Mouse (Mus musculus) stomach, embryonic 14.5 days (tissue): ENCODE results near the gene Nacc1. TPM values are rescaled to one million over a fixed set of nuclear protein-coding genes. Genes with fewer than 3 reads are reported as not detected.

ENCODE experiments used
- ATAC-seq: fragments of 200-750 bp; cut with Nextera tagmentation; 2 replicates; pipeline ENCODE4 v1.8.0; 2017; ENCODE audit warnings: low read depth, moderate TSS enrichment; ENCODE audit not compliant: insufficient number of reproducible peaks, insufficient read depth, low FRiP score
- H3K27ac ChIP-seq: fragments of 300-500 bp; sonication (generic); 2 replicates; pipeline ENCODE4 v1.5.1; 2014; ENCODE audit warnings: mild to moderate bottlenecking, low read length, moderate library complexity, mixed read lengths
- H3K27me3 ChIP-seq: fragments of 300-500 bp; sonication (generic); 2 replicates; pipeline ENCODE4 v1.6.1; 2014; ENCODE audit warnings: low read length, control low read depth, mixed read lengths; ENCODE audit not compliant: control insufficient read depth, insufficient read depth
- H3K36me3 ChIP-seq: fragments of 300-500 bp; sonication (generic); 2 replicates; pipeline ENCODE4 v1.6.1; 2014; ENCODE audit warnings: mild to moderate bottlenecking, control low read depth, low read length, moderate library complexity, mixed read lengths; ENCODE audit not compliant: control insufficient read depth, insufficient read depth
- H3K4me1 ChIP-seq: fragments of 300-500 bp; sonication (generic); 2 replicates; pipeline ENCODE4 v1.6.1; 2014; ENCODE audit warnings: low read length, control low read depth, mixed read lengths; ENCODE audit not compliant: control insufficient read depth, insufficient read depth
- H3K4me2 ChIP-seq: fragments of 300-500 bp; sonication (generic); replicated peaks from 2 replicates; pipeline ENCODE4 v1.6.1; 2014; ENCODE audit warnings: low read depth, low read length, control low read depth
- H3K4me3 ChIP-seq: fragments of 300-500 bp; sonication (generic); 2 replicates; pipeline ENCODE4 v1.5.1; 2014; ENCODE audit warnings: low read depth, low read length, control low read depth
- H3K9ac ChIP-seq: fragments of 300-500 bp; sonication (generic); replicated peaks from 2 replicates; pipeline ENCODE4 v1.6.1; 2014; ENCODE audit warnings: low read depth, mild to moderate bottlenecking, control low read depth, low read length, moderate library complexity, mixed read lengths
- H3K9me3 ChIP-seq: fragments of 300-500 bp; sonication (generic); 2 replicates; pipeline ENCODE4 v1.6.1; 2016; ENCODE audit warnings: low read depth, low read length, control low read depth; ENCODE audit not compliant: control insufficient read depth
- WGBS: fragments of 180-500 bp; shearing (Covaris S2); extraction: QIAGEN DNeasy Blood & Tissue Kit; methylation state at CpG from one replicate; pipeline ENCODE4 v1.1.7; 2014; 5-methylcytosine and 5-hydroxymethylcytosine counted together
- polyA plus RNA-seq: library from polyadenylated mRNA; unstranded; fragments of >200 nt; fragmentation: Nextera tagmentation; extraction: Ambion mirVana; gene quantifications from 2 replicates; pipeline ENCODE4 v1.2.1, GENCODE M21; 2014

The Nacc1 gene
- polyA plus RNA-seq, 1 experiment from 2014 or later = 25.7 TPM

DNA sequence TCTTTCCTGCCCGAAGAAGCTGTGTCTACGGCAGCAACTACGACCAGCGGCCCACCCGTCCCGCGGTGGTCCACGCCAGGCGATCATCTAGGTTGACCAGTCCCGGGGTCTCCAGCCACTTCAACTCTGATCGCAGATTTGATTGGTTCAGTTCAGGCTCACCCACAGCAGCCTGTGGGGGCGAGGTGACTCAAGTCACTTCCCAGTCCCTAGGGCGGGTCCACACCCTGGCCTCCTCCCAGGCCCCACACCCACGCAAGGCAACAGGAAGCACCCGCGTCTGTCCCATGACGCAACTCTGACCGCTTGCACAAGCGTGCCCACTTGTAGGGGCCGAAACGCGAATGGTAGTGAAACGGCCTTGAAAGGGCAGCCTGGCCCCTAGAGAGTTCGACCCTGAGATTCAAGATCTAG is 26.2 kb downstream of the Nacc1 start:
- H3K4me2 ChIP-seq = peak overlapping the region; percentile 66
- peaks cover 33% of the 10 kb centered on the region for H3K4me1 ChIP-seq
- no peaks in the 10 kb centered on the region for H3K36me3 ChIP-seq
- H3K27me3 ChIP-seq = no peaks in the 10 kb centered on the region
- WGBS = 2% methylated on average over 24 of the region's 24 CpGs
- peak; percentile 26; the same call in 1 of the 2 replicates for ATAC-seq
- peak overlapping the region; percentile 98 for H3K4me3 ChIP-seq
- peak overlapping the region; percentile 97 for H3K27ac ChIP-seq
- no peaks in the 10 kb centered on the region for H3K9me3 ChIP-seq
- peak overlapping the region; percentile 92 for H3K9ac ChIP-seq

- ATAC-seq = no peak
- WGBS = under 1% methylated on average over 20 of the region's 20 CpGs
- H3K9ac ChIP-seq = peak overlapping the region; percentile 92
- H3K9me3 ChIP-seq = no peaks in the 10 kb centered on the region
- H3K4me1 ChIP-seq = peaks cover 36% of the 10 kb centered on the region
- peak overlapping the region; percentile 97 for H3K27ac ChIP-seq
- peak overlapping the region; percentile 98 for H3K4me3 ChIP-seq
- H3K4me2 ChIP-seq = peak overlapping the region; percentile 66
- no peaks in the 10 kb centered on the region for H3K36me3 ChIP-seq
- H3K27me3 ChIP-seq = no peaks in the 10 kb centered on the region
Observed at GRCm38 (mm10) chr8:84660819-84661457, 26.7 kb downstream of the Nacc1 start.

GRCm38 (mm10) chr8:84659936-84660818 is 27.5 kb downstream of the Nacc1 start:
- Histone ChIP-seq H3K36me3 (no peaks in the 10 kb centered on the region), H3K4me3 (peak overlapping the region; percentile 98), H3K4me2 (peak overlapping the region; percentile 66), H3K27ac (peak overlapping the region; percentile 97), H3K4me1 (peaks cover 37% of the 10 kb centered on the region), H3K9me3 (no peaks in the 10 kb centered on the region), H3K9ac (peak overlapping the region; percentile 92), H3K27me3 (no peaks in the 10 kb centered on the region)
- WGBS = 2% methylated on average over 33 of the region's 33 CpGs
- ATAC-seq = no peak

- 67% methylated on average over 1 of the region's 1 CpGs for WGBS
- no peak overlapping the region for H3K4me2 ChIP-seq
Observed at GRCm38 (mm10) chr8:84658951-84659350, 28.7 kb downstream of the Nacc1 start.

DNA sequence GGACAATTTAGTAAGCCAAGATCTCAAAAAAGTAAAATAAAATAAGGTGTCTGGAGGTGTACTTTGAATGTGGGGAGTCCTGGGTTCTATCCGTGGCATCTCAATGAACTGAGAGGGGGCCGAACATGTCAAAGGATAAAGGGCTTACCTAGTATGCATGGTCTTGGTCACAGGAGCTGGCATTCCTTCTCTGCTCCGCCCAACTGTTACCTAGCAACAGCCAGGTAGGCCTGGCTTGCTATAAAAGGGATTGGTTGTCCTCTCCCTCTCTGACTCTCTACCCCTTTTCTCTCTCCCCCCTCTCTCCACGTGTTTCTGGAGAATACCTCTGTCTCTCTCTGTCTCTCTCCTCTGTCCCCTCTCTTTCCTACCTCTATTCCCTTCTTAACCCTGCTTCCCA is 30.0 kb downstream of the Nacc1 start:
- Histone ChIP-seq H3K4me3 (no peak overlapping the region), H3K27ac (peak overlapping the region; percentile 99; the same call in 1 of the 2 replicates), H3K4me2 (no peak overlapping the region; the same call in 1 of the 2 replicates), H3K36me3 (no peaks in the 10 kb centered on the region), H3K27me3 (no peaks in the 10 kb centered on the region), H3K4me1 (peaks cover 39% of the 10 kb centered on the region), H3K9me3 (no peaks in the 10 kb centered on the region), H3K9ac (no peak overlapping the region)
- ATAC-seq = no peak
- WGBS = 46% methylated on average over 4 of the region's 4 CpGs

More at GRCm38 (mm10) chr8:84658951-84659350, 28.7 kb downstream of the Nacc1 start:
- Histone ChIP-seq H3K4me1 (peaks cover 44% of the 10 kb centered on the region), H3K9me3 (no peaks in the 10 kb centered on the region), H3K27ac (peak overlapping the region; percentile 97), H3K4me3 (no peak overlapping the region), H3K36me3 (no peaks in the 10 kb centered on the region), H3K27me3 (no peaks in the 10 kb centered on the region), H3K9ac (no peak overlapping the region)
- ATAC-seq = no peak

DNA sequence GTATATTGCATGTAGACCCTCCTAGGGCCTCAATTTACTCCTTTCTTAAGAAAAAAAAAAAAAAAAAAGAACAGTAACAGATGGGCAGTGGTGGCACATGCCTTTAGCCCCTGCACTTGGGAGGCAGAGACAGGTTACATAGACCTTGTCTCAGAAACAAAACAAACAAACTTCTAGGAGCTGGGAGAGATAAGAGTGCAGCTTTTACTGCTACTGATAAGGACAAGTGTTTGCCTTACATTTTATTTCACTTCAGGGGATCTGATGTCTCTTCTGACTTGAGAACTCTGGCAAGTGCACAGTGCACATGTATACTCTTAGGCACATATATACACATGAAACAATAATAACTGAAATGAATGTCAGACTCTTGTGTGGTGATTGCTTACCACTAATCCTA is 30.5 kb downstream of the Nacc1 start:
- H3K4me3 ChIP-seq = peak overlapping the region; percentile 40; the same call in 1 of the 2 replicates
- H3K27me3 ChIP-seq = no peaks in the 10 kb centered on the region
- peak overlapping the region; percentile 99 for H3K27ac ChIP-seq
- no peaks in the 10 kb centered on the region for H3K36me3 ChIP-seq
- no peaks in the 10 kb centered on the region for H3K9me3 ChIP-seq
- H3K9ac ChIP-seq = no peak overlapping the region
- no peak for ATAC-seq
- peak overlapping the region; percentile 70 for H3K4me2 ChIP-seq
- peaks cover 39% of the 10 kb centered on the region for H3K4me1 ChIP-seq

GRCm38 (mm10) chr8:84656641-84657126 is 31.0 kb downstream of the Nacc1 start:
- H3K36me3 ChIP-seq = no peaks in the 10 kb centered on the region
- H3K9ac ChIP-seq = peak overlapping the region; percentile 60
- under 1% methylated on average over 23 of the region's 23 CpGs for WGBS
- H3K4me1 ChIP-seq = peaks cover 39% of the 10 kb centered on the region
- H3K9me3 ChIP-seq = no peaks in the 10 kb centered on the region
- H3K27me3 ChIP-seq = no peaks in the 10 kb centered on the region
- H3K4me3 ChIP-seq = peak overlapping the region; percentile 40
- peak overlapping the region; percentile 70 for H3K4me2 ChIP-seq
- ATAC-seq = peak; percentile 79
- peak overlapping the region; percentile 99 for H3K27ac ChIP-seq

DNA sequence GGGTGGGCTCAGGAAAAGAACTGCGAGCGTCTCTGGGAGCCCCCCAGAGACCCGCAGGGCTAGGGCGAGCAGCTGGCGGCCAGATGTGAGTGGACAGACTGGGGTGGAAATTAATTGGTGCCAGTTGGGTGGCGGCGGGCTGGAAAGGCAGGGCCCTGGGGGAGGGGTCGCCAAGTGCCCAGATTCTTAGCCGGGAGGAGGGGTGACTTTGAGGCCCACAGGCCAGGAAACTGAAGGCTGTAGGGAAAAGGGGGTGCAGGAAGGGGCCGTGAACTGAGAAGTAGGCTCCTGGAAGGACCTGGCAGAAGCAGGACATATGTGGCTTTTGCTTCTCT is 31.5 kb downstream of the Nacc1 start:
- Histone ChIP-seq H3K36me3 (no peaks in the 10 kb centered on the region), H3K4me3 (peak overlapping the region; percentile 40), H3K27me3 (no peaks in the 10 kb centered on the region), H3K9ac (peak overlapping the region; percentile 60), H3K9me3 (no peaks in the 10 kb centered on the region), H3K4me2 (peak overlapping the region; percentile 70), H3K4me1 (peaks cover 39% of the 10 kb centered on the region), H3K27ac (peak overlapping the region; percentile 99)
- ATAC-seq = no peak; the same call in 1 of the 2 replicates
- 0% methylated on average over 10 of the region's 10 CpGs for WGBS
